Mouse (Mus musculus) stomach, embryonic 14.5 days (tissue): ENCODE results near the gene Slc25a33. TPM values are rescaled to one million over a fixed set of nuclear protein-coding genes. Genes with fewer than 3 reads are reported as not detected.
"Not testable (repeated sequence)": the region's sequence is repeated elsewhere in the genome, so short reads cannot be mapped to it uniquely, and the experiment has no call there.

Source experiments
- ATAC-seq: fragments of 200-750 bp; cut with Nextera tagmentation; 2 replicates; pipeline ENCODE4 v1.8.0; 2017; ENCODE audit warnings: low read depth, moderate TSS enrichment; ENCODE audit not compliant: insufficient number of reproducible peaks, insufficient read depth, low FRiP score
- H3K27ac ChIP-seq: fragments of 300-500 bp; sonication (generic); 2 replicates; pipeline ENCODE4 v1.5.1; 2014; ENCODE audit warnings: mild to moderate bottlenecking, low read length, moderate library complexity, mixed read lengths
- H3K27me3 ChIP-seq: fragments of 300-500 bp; sonication (generic); 2 replicates; pipeline ENCODE4 v1.6.1; 2014; ENCODE audit warnings: low read length, control low read depth, mixed read lengths; ENCODE audit not compliant: control insufficient read depth, insufficient read depth
- H3K36me3 ChIP-seq: fragments of 300-500 bp; sonication (generic); 2 replicates; pipeline ENCODE4 v1.6.1; 2014; ENCODE audit warnings: mild to moderate bottlenecking, control low read depth, low read length, moderate library complexity, mixed read lengths; ENCODE audit not compliant: control insufficient read depth, insufficient read depth
- H3K4me1 ChIP-seq: fragments of 300-500 bp; sonication (generic); 2 replicates; pipeline ENCODE4 v1.6.1; 2014; ENCODE audit warnings: low read length, control low read depth, mixed read lengths; ENCODE audit not compliant: control insufficient read depth, insufficient read depth
- H3K4me2 ChIP-seq: fragments of 300-500 bp; sonication (generic); replicated peaks from 2 replicates; pipeline ENCODE4 v1.6.1; 2014; ENCODE audit warnings: low read depth, low read length, control low read depth
- H3K4me3 ChIP-seq: fragments of 300-500 bp; sonication (generic); 2 replicates; pipeline ENCODE4 v1.5.1; 2014; ENCODE audit warnings: low read depth, low read length, control low read depth
- H3K9ac ChIP-seq: fragments of 300-500 bp; sonication (generic); replicated peaks from 2 replicates; pipeline ENCODE4 v1.6.1; 2014; ENCODE audit warnings: low read depth, mild to moderate bottlenecking, control low read depth, low read length, moderate library complexity, mixed read lengths
- H3K9me3 ChIP-seq: fragments of 300-500 bp; sonication (generic); 2 replicates; pipeline ENCODE4 v1.6.1; 2016; ENCODE audit warnings: low read depth, low read length, control low read depth; ENCODE audit not compliant: control insufficient read depth
- WGBS: fragments of 180-500 bp; shearing (Covaris S2); extraction: QIAGEN DNeasy Blood & Tissue Kit; methylation state at CpG from one replicate; pipeline ENCODE4 v1.1.7; 2014; 5-methylcytosine and 5-hydroxymethylcytosine counted together
- polyA plus RNA-seq: library from polyadenylated mRNA; unstranded; fragments of >200 nt; fragmentation: Nextera tagmentation; extraction: Ambion mirVana; gene quantifications from 2 replicates; pipeline ENCODE4 v1.2.1, GENCODE M21; 2014

Slc25a33 gene
- polyA plus RNA-seq, 1 experiment from 2014 or later = 9.4 TPM

DNA sequence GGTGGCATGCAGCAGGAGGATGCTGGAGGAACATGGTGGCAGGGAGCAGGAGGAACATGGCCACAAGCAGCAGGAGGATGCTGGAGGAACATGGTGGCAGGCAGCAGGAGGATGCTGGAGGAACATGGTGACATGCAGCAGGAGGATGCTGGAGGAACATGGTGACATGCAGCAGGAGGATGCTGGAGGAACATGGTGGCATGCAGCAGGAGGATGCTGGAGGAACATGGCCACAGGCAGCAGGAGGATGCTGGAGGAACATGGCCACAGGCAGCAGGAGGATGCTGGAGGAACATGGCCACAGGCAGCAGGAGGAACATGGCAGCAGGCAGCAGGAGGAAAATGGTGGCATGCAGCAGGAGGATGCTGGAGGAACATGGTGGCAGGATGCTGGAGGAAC, 36.3 kb upstream of the Slc25a33 start:
- H3K4me1 ChIP-seq = peaks cover 12% of the 10 kb centered on the region; the same call in 1 of the 2 replicates
- ATAC-seq, H3K9me3 ChIP-seq, H3K4me2 ChIP-seq, H3K9ac ChIP-seq, H3K4me3 ChIP-seq, H3K27me3 ChIP-seq, H3K27ac ChIP-seq, H3K36me3 ChIP-seq: not testable (repeated sequence)

DNA sequence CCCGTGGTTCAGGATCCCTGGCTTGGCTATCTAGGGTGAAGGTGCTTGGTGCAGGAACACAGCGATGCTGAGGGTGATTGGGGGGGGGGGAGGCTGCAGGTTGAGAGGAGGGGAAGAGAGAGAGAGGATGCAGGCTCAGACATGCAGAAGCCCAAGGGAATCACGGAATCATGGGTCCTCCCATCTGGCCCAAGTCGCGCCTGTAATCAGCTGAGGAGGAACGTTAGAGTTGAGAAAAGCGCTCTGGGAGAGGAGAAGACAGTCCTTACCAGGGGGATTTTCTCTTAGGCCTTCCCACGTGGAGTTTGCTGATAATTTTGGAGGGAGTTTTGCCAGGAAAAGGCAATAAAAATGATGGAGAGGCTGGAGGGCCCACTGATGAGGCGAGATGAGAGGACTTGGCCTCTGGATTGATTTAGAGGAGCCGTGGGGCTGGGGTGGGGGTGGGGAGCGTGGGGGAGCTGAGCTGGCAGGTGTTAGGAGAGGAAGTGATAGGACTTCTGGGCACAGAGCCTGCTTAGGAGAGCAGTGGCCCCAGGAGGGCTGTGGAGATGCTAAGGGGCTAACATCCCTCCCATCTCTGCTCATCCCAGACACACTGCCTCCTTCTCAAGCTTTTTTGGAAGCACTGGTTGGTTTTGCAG, 34.6 kb upstream of the Slc25a33 start:
- H3K4me1 ChIP-seq = peaks cover 9% of the 10 kb centered on the region; the same call in 1 of the 2 replicates
- no peak overlapping the region for H3K9ac ChIP-seq
- ATAC-seq = 0 out of 2 replicates have a peak, but pooled peaks have one; percentile 39
- WGBS = 23% methylated on average over 11 of the region's 11 CpGs
- H3K4me2 ChIP-seq = no peak overlapping the region
- no peak overlapping the region for H3K4me3 ChIP-seq
- no peaks in the 10 kb centered on the region for H3K36me3 ChIP-seq
- no peaks in the 10 kb centered on the region for H3K9me3 ChIP-seq
- no peak overlapping the region for H3K27ac ChIP-seq
- H3K27me3 ChIP-seq = 0 out of 2 replicates have a peak, but pooled peaks cover 2% of the 10 kb centered on the region

DNA sequence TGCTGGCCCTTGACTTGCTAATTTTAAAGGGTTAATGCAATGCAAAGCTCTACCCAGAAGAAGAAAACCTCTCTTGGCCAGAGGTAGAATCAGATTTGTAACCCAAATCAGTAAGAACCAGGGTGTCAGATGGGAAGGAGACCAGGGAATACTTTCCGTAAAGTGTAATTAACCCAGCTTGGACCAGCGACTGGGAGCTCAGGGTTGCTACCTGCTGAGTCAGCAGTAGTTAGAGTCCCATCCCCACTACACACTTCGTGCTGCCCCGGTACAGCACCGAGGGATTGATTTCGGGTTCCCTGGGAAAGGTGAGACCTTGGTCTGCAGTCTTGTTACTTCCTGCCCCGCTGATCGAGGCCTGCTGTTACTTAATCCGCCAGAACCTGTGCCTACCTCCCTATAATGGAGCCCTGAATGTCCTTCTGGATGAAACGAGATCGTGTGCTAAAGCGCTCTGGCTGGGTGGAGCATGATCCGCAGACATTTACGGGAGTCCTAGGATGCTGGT, 34.0 kb upstream of the Slc25a33 start:
- no peaks in the 10 kb centered on the region for H3K9me3 ChIP-seq
- no peak overlapping the region for H3K27ac ChIP-seq
- no peak overlapping the region for H3K4me3 ChIP-seq
- peaks cover 8% of the 10 kb centered on the region; the same call in 1 of the 2 replicates for H3K4me1 ChIP-seq
- H3K27me3 ChIP-seq = 0 out of 2 replicates have a peak, but pooled peaks cover 2% of the 10 kb centered on the region
- no peak overlapping the region for H3K4me2 ChIP-seq
- no peaks in the 10 kb centered on the region for H3K36me3 ChIP-seq
- no peak for ATAC-seq
- no peak overlapping the region for H3K9ac ChIP-seq
- 31% methylated on average over 14 of the region's 14 CpGs for WGBS

- 48% methylated on average over 19 of the region's 19 CpGs for WGBS
- Histone ChIP-seq H3K27me3 (0 out of 2 replicates have a peak, but pooled peaks cover 2% of the 10 kb centered on the region), H3K4me1 (peaks cover 8% of the 10 kb centered on the region; the same call in 1 of the 2 replicates), H3K4me2 (no peak overlapping the region), H3K27ac (no peak overlapping the region), H3K9me3 (no peaks in the 10 kb centered on the region), H3K9ac (no peak overlapping the region), H3K36me3 (no peaks in the 10 kb centered on the region), H3K4me3 (no peak overlapping the region)
- ATAC-seq = peak; percentile 51; the same call in 1 of the 2 replicates
Measured at GRCm38 (mm10) chr4:149806699-149807381, 32.8 kb upstream of the Slc25a33 start.

DNA sequence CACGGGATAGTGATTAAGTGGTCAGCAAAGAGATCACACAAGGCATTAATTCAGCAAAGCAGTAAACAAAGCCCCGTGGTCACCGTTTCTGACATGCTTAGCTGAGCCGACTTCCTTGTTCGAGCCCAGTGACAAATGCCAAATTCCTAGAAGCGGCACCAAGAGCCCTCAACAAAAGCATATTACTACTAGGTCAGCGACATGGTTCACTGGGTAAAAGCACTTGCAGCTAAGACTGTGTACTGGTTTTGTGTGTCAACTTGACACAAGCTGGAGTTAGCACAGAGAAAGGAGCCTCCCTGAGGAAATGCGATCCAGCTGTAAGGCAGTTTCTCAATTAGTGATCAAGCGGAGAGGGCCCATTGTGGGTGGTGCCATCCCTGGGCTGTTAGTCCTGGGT, 28.2 kb upstream of the Slc25a33 start:
- Histone ChIP-seq H3K4me2 (no peak overlapping the region), H3K9me3 (no peaks in the 10 kb centered on the region), H3K36me3 (no peaks in the 10 kb centered on the region), H3K27me3 (no peaks in the 10 kb centered on the region), H3K9ac (no peak overlapping the region), H3K27ac (no peak overlapping the region), H3K4me1 (peaks cover 16% of the 10 kb centered on the region), H3K4me3 (no peak overlapping the region)
- WGBS = 50% methylated on average over 9 of the region's 9 CpGs
- ATAC-seq = no peak

DNA sequence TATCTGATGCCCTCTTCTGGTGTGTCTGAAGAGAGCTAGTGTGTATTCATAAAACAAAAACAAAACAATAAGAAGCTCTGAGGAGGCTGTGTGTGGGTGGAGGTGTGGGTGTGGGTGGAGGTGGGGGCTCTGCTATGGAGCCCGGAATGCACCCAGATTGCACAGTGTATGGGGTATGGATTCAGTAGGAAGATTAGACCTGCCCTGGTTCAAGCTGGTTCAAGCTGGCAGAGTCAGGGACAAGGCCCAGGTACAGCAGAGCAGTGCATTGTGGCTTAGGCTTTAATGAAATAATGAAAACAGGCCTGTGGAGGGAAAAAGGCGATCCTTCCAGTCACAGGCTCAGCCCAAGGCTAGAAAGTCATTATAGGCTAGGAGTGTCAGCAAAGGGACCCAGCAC, 26.5 kb upstream of the Slc25a33 start:
- ATAC-seq = no peak

GRCm38 (mm10) chr4:149800172-149800464, 26.0 kb upstream of the Slc25a33 start:
- WGBS = 76% methylated on average over 6 of the region's 6 CpGs
- no peak; the same call in 1 of the 2 replicates for ATAC-seq
- H3K9ac ChIP-seq = no peak overlapping the region
- H3K4me2 ChIP-seq = no peak overlapping the region
- H3K9me3 ChIP-seq = no peaks in the 10 kb centered on the region
- no peaks in the 10 kb centered on the region for H3K27me3 ChIP-seq
- no peak overlapping the region for H3K4me3 ChIP-seq
- H3K4me1 ChIP-seq = peaks cover 21% of the 10 kb centered on the region
- H3K27ac ChIP-seq = no peak overlapping the region
- H3K36me3 ChIP-seq = no peaks in the 10 kb centered on the region

More for the DNA sequence above, 26.5 kb upstream of the Slc25a33 start:
- Histone ChIP-seq H3K4me2 (no peak overlapping the region), H3K4me3 (no peak overlapping the region), H3K9me3 (no peaks in the 10 kb centered on the region), H3K27me3 (no peaks in the 10 kb centered on the region), H3K27ac (no peak overlapping the region), H3K4me1 (peaks cover 21% of the 10 kb centered on the region), H3K9ac (no peak overlapping the region), H3K36me3 (no peaks in the 10 kb centered on the region)
- whole genome bisulfite sequencing = 89% methylated on average over 2 of the region's 2 CpGs

DNA sequence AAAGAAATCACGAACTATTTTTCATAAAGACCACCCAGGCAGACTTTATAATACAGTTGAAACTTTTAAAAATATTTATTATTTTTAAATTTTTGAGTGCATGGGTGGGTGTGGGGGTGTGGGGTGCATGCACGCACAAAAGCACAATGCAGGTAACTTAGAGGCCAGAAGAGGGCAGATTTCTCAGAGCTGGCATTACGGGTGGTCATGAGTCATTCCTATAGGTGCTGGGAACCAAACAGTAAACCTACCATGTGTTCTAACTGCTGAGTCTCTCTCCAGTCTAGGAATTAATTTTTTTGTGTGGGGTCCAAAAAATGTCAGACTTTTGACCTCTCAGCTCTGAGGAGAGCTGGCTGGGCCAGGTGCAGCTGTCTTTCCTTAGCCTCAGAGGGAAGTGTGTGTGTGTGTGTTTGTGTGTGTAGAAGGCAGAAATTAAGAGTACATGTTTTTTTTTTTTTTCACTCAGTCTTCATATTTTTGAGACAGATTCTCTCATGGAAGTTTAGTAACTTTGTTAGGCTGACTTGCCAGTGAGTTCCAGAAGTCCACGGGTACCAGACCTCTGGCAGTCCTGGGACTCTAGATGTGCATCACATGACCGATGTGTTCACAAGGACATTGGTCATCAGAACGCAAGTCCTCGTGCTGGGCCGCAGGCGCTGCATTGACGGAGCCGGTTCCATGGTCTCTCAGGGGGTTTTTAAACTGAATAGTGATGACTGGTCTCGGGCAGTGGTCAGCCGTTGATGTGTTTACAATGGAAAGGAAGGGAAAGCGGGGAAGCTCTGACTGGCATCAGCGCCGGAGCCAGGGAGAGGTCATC, 25.5 kb upstream of the Slc25a33 start:
- no peaks in the 10 kb centered on the region for H3K9me3 ChIP-seq
- H3K27ac ChIP-seq = no peak overlapping the region
- no peak overlapping the region for H3K9ac ChIP-seq
- H3K27me3 ChIP-seq = no peaks in the 10 kb centered on the region
- WGBS = 85% methylated on average over 16 of the region's 16 CpGs
- no peak overlapping the region for H3K4me3 ChIP-seq
- no peaks in the 10 kb centered on the region for H3K36me3 ChIP-seq
- no peak overlapping the region for H3K4me2 ChIP-seq
- peaks cover 21% of the 10 kb centered on the region for H3K4me1 ChIP-seq
- ATAC-seq = no peak
